Mouse (Mus musculus): ENCODE data around the gene Pald1. TPM values are rescaled to one million over a fixed set of nuclear protein-coding genes. Genes with fewer than 3 reads are reported as not detected.
A peak's percentile ranks its signal among the peaks of the same experiment; 100 is the strongest.

The Pald1 gene
- total and polyA plus RNA-seq, 3 experiments, result 2.9 to 6.4 TPM; not detected in 1

- no peak for TF ChIP-seq E2F4 (IDR thresholded peaks at IDR 0.05; ENCODE audit: borderline replicate concordance, low read depth, low read length)
- TF ChIP-seq POLR2A (IDR thresholded peaks at IDR 0.05; ENCODE audit: control insufficient read depth in 1 of 2, insufficient read depth in 1 of 2, low read depth in 1 of 2, low read length in 2 of 2, poor library complexity in 1 of 2), result no peak
- no peak for TF ChIP-seq TCF12 (IDR thresholded peaks at IDR 0.05; ENCODE audit: low read depth, low read length)
- no peak for TF ChIP-seq MXI1 (IDR thresholded peaks at IDR 0.05; ENCODE audit: low read depth, low read length)
- Histone ChIP-seq H3K27me3 (ENCODE audit: control insufficient read depth in 1 of 2, insufficient read depth in 2 of 2, low read length in 2 of 2) (no peaks in the 10 kb centered on the region), H3K4me3 (ENCODE audit: control insufficient read depth in 1 of 2, insufficient read depth in 1 of 2, low read depth in 2 of 2, low read length in 2 of 2) (no peak overlapping the region), H3K9ac (ENCODE audit: control insufficient read depth, low read depth, low read length, poor library complexity, severe bottlenecking) (no peak overlapping the region), H3K9me3 (replicated peaks; ENCODE audit: insufficient read depth, low read length) (no peaks in the 10 kb centered on the region), H3K27ac (ENCODE audit: control insufficient read depth, low read depth, low read length) (no peak overlapping the region), H3K36me3 (ENCODE audit: control insufficient read depth in 1 of 2, insufficient read depth in 2 of 2, low read length in 2 of 2) (no peaks in the 10 kb centered on the region), H3K79me2 (ENCODE audit: control insufficient read depth, insufficient read depth, low read length, poor library complexity) (no peaks in the 10 kb centered on the region), H3K4me1 (ENCODE audit: control insufficient read depth in 1 of 2, insufficient read depth in 2 of 2, low read length in 2 of 2) (no peaks in the 10 kb centered on the region)
- DNase-seq (ENCODE audit: low read depth, low spot score), result no peak
Observed at GRCm38 (mm10) chr10:61308706-61309320, 74.5 kb downstream of the Pald1 start.

GRCm38 (mm10) chr10:61305928-61306590 lies 77.3 kb downstream of the Pald1 start:
- Histone ChIP-seq H3K9me3 (replicated peaks; ENCODE audit: insufficient read depth, low read length) (no peaks in the 10 kb centered on the region), H3K79me2 (ENCODE audit: control insufficient read depth, insufficient read depth, low read length, poor library complexity) (no peaks in the 10 kb centered on the region), H3K4me3 (ENCODE audit: control insufficient read depth in 1 of 2, insufficient read depth in 1 of 2, low read depth in 2 of 2, low read length in 2 of 2) (no peak overlapping the region), H3K36me3 (ENCODE audit: control insufficient read depth in 1 of 2, insufficient read depth in 2 of 2, low read length in 2 of 2) (no peaks in the 10 kb centered on the region), H3K9ac (ENCODE audit: control insufficient read depth, low read depth, low read length, poor library complexity, severe bottlenecking) (no peak overlapping the region), H3K27me3 (ENCODE audit: control insufficient read depth in 1 of 2, insufficient read depth in 2 of 2, low read length in 2 of 2) (no peaks in the 10 kb centered on the region), H3K27ac (ENCODE audit: control insufficient read depth, low read depth, low read length) (no peak overlapping the region), H3K4me1 (ENCODE audit: control insufficient read depth in 1 of 2, insufficient read depth in 2 of 2, low read length in 2 of 2) (no peaks in the 10 kb centered on the region)
- peak; percentile 9 for DNase-seq (ENCODE audit: low read depth, low spot score)
- TF ChIP-seq MXI1 (IDR thresholded peaks at IDR 0.05; ENCODE audit: low read depth, low read length), result no peak
- peak; percentile 8; the same call in 1 of the 2 replicates for TF ChIP-seq TAL1 (IDR thresholded peaks at IDR 0.05; ENCODE audit: low read length)
- TF ChIP-seq MAFK (IDR thresholded peaks at IDR 0.05; ENCODE audit: borderline replicate concordance, low read depth, low read length), result no peak
- TF ChIP-seq SIN3A (IDR thresholded peaks at IDR 0.05; ENCODE audit: low read length), result no peak
- no peak for TF ChIP-seq USF1 (IDR thresholded peaks at IDR 0.05; ENCODE audit: low read depth, low read length)

DNA sequence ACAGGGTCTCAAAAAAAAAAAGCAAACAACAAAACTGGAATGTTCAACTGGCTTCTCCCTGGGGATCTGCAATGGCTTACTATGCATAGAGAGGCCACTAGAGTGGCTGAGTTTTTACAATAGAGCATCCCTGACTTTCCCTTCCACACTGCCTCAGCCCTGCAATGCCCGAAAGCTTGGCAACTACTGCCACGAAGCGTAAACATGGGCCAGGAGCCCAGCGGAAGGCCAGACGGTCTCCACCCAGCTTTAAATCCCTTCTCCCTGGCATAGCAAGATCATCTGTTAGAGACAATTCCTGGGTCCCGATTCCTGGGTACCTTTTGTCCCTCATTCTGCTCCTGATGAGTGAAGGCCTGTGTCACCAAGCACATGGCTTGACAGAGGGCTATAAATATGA lies 79.3 kb downstream of the Pald1 start:
- no peaks in the 10 kb centered on the region for H3K79me2 ChIP-seq (ENCODE audit: control insufficient read depth, insufficient read depth, low read length, poor library complexity)
- no peaks in the 10 kb centered on the region for H3K9me3 ChIP-seq (replicated peaks; ENCODE audit: insufficient read depth, low read length)
- no peak overlapping the region for H3K27ac ChIP-seq (ENCODE audit: control insufficient read depth, low read depth, low read length)
- no peak overlapping the region for H3K9ac ChIP-seq (ENCODE audit: control insufficient read depth, low read depth, low read length, poor library complexity, severe bottlenecking)
- no peaks in the 10 kb centered on the region for H3K36me3 ChIP-seq (ENCODE audit: control insufficient read depth in 1 of 2, insufficient read depth in 2 of 2, low read length in 2 of 2)
- no peak overlapping the region for H3K4me3 ChIP-seq (ENCODE audit: control insufficient read depth in 1 of 2, insufficient read depth in 1 of 2, low read depth in 2 of 2, low read length in 2 of 2)
- H3K4me1 ChIP-seq (ENCODE audit: control insufficient read depth in 1 of 2, insufficient read depth in 2 of 2, low read length in 2 of 2), result no peaks in the 10 kb centered on the region
- TF ChIP-seq GABPA (IDR thresholded peaks at IDR 0.05; ENCODE audit: low read depth, low read length) (no peak), CTCF (IDR thresholded peaks at IDR 0.05 in 2 of 3, conservative IDR thresholded peaks at IDR 0.05 in 1 of 3; ENCODE audit: control insufficient read depth in 1 of 3, insufficient read depth in 1 of 3, low read depth in 2 of 3, low read length in 3 of 3, poor library complexity in 1 of 3, severe bottlenecking in 1 of 3) (no peak), ELF1 (IDR thresholded peaks at IDR 0.05; ENCODE audit: low read depth, low read length) (no peak), USF2 (IDR thresholded peaks at IDR 0.05; ENCODE audit: borderline replicate concordance in 1 of 2, insufficient read depth in 1 of 2, low read depth in 1 of 2, low read length in 2 of 2) (no peak), MEF2A (IDR thresholded peaks at IDR 0.05; ENCODE audit: extremely low read depth, insufficient replicate concordance, low read depth, low read length, poor library complexity, severe bottlenecking) (no peak), POLR2AphosphoS2 (IDR thresholded peaks at IDR 0.05; ENCODE audit: low read length) (no peak), RAD21 (IDR thresholded peaks at IDR 0.05; ENCODE audit: low read depth, low read length) (no peak), POLR2AphosphoS5 (IDR thresholded peaks at IDR 0.05; ENCODE audit: borderline replicate concordance, low read depth, low read length) (no peak), MAX (IDR thresholded peaks at IDR 0.05; ENCODE audit: low read length) (no peak), KAT2A (conservative IDR thresholded peaks at IDR 0.05; ENCODE audit: low read depth, low read length) (no peak), TCF12 (IDR thresholded peaks at IDR 0.05; ENCODE audit: low read depth, low read length) (no peak), NRF1 (IDR thresholded peaks at IDR 0.05; ENCODE audit: insufficient read depth, low read depth, low read length, poor library complexity, severe bottlenecking) (no peak)
- H3K27me3 ChIP-seq (ENCODE audit: control insufficient read depth in 1 of 2, insufficient read depth in 2 of 2, low read length in 2 of 2), result no peaks in the 10 kb centered on the region
- DNase-seq (ENCODE audit: low read depth, low spot score), result no peak

All from MEL (cell line).